Mouse (Mus musculus) cerebellum, adult 9-10 months (tissue): ENCODE measurements around the gene Aggf1.
"Not testable (repeated sequence)": the region's sequence is repeated elsewhere in the genome, so short reads cannot be mapped to it uniquely, and the experiment has no call there.

Experiments used
- DNase-seq: peaks from one replicate; pipeline ENCODE4 v3.0.0; 2022

Aggf1 gene

DNA sequence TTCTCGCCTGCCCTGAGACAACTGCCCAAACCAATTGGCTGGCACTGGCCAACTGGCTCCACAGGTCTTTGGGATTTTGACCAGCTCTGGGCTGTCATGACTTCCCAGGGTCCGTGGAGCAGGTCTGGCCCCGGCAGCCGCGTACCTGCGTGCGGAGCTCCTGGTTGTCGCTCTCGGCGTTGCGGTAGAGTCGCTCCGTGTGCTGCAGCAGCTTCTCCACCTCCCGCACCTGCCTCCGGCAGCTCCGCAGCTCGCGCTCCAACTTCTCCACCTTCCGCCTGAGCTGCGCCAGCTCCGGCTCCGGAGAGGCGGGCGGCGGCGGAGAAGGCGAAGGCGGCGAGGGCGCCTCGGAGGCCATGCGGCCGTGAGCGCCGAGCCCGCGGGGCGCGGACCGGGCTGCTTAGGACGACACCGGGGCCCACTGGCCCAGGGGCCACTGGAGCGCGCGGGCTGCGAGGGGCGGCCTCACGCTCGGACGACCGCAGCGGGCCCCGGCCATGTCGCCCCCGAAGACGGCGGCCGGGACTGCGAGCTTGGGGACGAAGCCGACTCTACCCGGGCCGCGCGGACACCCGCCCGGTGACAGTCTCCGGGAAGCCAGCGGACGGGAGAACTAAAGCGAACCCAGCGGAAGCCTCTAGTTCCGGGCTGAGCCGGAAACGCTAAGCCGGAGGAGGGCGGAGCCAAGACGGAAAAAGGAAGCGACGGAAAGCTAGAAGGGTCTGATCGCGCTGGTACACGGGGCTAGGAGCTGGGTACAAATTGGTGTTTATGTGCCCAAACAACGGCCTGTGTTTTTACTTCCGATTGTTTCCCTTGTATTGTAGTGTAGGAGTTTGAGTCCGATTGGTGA is at the start of gene Aggf1:
Gene Aggf1 (minus strand): TSS at position 652 of the 853 bp plus-strand sequence.
- DNase-seq: peak; percentile 90

DNA sequence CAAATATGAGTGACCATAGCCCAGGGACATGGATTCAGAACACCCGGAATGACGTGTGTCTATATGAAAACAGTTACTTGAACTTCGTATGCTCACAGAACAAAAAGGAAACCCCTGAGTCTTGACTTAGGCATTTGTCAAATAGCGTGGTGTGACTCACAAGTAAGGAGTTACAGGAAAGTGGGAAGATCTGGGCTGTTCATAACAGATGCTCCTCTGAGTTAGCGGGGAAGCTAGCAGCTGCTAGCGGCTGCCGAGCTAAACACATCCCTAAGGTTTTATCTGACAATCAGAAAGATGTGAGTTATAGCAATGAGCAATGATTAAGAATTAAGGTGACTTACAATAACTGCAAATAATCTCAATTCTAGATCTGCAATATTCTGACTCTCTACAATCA is 49.8 kb upstream of the Aggf1 start:
- DNase-seq: no peak

DNA sequence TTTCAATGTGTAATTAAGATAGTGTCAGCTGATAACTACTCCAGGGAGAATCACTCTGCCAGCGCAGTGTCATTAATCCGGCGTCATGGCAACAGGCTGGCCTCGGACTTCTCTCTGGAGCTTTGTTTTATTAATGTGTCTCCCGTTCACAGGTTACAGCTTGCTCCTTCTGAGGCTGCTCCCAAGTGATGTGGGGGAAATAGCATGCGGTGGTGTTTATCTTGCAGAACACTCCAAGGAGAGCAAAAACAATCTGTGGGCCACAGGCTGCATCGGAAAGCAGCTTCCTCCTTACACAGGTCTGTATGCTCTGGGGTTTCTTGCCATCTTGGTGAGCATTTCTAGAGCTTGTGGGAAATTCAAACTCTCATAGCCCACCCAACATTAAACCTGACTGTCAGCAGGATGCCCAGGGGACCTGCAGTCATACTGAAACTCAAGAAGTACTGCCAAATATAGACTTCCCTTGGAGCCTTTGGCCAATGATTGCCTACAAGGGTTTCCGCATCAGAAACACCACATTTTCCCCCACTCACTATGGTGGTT is 44.1 kb upstream of the Aggf1 start:
- no peak for DNase-seq

GRCm38 (mm10) chr13:95418575-95419203 is 43.5 kb upstream of the Aggf1 start:
- DNase-seq: no peak

GRCm38 (mm10) chr13:95412257-95412656 is 37.1 kb upstream of the Aggf1 start:
- DNase-seq: no peak

DNA sequence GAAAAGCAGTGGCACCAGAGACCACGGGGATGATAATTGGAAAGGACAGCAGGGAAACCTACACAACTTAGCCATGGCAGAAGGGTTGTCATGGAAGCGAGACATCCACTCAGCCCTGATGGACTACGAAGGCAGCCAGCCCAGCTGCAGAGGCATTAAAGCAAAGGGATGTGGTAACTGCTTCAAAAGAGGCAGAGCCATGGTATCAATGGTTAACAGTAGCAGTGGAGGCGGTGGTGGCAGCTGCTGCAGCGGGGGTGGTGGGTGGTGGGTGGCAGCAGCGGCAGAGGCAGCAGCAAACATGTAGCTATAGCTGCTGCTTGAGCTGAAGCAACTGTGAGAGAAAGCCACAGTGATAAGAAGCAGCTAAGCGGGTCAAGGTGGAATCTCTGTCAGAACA is 18.1 kb upstream of the Aggf1 start:
- DNase-seq: no peak

DNA sequence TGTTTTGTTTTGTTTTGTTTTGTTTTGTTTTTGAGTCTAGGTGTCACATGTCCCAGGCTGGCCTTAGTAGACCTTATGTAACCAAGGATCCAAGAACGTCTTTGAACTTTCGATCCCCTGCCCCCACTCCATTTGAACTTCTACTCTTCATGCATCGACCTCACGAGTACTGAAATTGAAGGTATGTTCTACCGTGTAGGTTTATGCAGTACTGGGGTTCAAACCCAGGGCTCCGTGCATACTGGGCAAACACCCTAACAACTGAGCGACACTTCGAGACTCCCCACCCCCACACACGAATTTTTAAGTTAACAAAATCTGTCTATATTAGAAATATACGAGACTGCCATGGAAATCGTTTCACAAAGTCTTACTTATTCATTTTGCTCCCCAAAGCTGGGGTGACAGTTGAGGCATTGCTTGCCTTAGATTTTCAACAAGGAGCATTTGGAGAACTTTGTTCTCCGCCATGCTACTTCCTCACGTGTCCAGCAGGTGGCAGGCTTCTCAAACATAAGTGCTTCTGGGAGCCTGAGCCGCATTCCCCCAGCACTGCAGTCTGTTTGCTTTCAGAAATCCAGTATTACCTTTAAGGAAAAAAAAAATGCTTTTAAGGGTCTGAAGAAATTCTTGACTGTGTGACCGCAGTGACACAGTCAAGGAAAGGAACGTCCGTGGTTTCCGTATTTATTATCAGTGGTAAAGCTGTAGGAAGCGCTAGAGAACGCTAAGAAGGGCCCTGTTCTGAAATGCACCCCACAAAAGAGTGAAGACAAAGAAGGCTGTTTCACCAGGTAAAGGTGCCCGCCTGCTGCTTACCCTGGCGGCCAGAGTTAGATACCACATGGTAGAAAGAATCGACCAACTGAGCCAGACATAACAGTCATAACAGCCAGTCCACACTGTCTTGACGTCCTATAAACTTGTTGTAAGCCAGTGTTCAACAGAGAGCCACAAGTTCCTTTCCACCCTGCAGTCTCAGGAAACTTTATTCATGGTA is 15.0 kb upstream of the Aggf1 start:
- DNase-seq: peak; percentile 62

- DNase-seq: no peak
These were observed 13.1 kb upstream of the Aggf1 start for GRCm38 (mm10) chr13:95388226-95388625.

DNA sequence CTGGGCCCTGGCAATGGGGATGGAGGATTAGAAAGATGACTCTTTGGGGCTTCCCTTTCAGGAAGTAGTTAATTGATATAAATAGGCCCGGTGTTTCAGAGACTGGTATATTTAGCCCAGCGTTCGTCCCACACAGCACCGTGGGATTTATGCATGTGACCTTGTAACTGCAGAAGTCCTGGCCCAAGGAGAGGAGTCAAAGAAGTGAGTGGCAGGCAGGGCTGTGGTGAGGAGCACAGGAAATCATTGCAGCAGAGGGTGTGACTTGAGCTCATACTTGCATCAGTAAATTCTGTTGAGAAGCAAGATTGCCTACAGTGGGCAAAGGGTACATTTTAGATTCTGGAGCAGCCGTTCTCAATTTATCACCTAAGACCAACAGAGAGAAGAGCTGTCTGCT is 7.3 kb upstream of the Aggf1 start:
- no peak for DNase-seq

DNA sequence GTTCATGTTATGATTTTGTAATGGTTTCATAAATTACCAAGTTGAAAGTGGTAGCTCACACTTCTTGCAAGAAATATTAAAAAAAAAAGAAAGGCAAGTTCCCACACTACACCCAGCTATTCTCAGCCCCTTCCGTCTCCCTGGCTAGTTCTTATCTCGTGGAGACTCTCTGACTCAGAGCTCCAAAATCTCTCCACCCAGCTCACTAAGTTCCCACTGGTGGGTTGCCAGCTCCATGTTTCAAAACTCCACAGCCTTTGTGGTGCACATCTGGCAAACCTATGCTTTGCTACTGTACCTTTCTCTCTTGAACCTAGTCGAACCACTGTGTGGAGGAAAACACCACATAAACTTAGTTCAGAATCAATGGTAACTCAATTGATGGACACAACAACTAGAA is 3.5 kb upstream of the Aggf1 start:
- no peak for DNase-seq

DNA sequence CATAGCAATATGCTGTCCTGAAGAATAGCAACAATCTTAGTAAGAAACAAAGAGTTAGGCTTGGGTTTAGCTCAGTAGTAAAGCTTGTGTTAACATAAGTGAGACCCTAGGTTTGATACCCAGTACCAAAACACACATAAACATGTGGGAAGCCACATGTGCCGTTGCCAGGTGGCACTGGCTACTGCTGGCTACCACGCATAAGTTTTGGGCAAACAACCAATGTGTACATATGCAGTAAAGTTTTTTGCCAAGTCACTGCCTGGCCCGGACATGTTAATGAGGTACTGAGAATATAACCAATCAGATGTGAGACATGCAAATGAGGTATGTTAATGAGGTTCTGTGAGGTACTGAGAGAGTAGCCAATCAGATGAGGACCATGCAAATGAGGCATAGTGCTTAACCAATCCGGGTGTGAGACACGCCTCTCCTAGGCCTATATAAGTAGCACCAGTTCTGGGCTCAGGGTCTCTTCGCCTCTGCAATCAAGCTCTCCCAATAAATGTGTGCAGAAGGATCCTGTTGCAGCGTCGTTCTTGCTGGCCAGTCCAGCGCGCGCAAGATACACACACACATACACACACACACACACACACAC is 1.6 kb upstream of the Aggf1 start:
- DNase-seq: not testable (repeated sequence)

GRCm38 (mm10) chr13:95375554-95375914 is 382 bp upstream of the Aggf1 start:
- no peak for DNase-seq

- no peak for DNase-seq
These were observed 8.8 kb downstream of the Aggf1 start for GRCm38 (mm10) chr13:95366356-95366755.

GRCm38 (mm10) chr13:95363440-95363839 is 11.7 kb downstream of the Aggf1 start:
- DNase-seq: no peak

DNA sequence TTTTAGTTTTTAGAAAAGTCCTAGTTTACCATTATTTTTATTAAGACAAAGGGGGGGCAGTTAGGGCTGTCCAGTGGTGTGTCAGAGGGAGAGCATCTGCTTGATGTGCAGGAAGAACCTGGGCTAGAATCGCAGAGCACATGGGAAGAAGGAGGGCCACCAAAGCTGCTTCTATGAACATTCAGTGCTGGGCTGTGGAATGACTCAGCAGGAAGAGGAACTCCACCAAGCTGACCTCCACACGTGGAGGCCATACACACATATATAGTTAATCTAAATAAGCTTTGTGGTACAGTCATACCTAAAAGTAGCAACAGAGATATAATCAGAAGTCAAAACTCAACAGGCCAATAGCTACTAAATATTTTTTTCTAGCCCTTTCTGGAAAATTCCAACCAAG is 16.9 kb downstream of the Aggf1 start:
- no peak for DNase-seq

DNA sequence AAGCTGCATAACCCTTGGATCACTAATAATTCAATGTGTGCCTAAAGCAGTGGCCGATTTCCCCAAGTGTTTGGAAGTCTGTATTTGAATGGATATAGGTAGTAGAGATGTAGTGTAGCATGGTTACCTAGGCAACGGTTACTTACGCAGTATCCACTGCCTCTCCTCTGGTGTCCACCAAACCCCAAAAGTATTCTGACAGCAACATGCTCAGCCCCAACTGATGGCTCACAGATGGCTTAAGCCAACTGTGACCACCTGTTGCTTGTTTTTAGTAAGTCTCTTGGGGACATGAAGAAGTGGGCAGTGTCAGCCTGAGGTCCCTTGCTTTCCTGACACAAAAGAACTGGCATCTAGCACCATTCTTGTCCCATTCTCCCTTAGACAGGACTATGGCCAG is 26.7 kb downstream of the Aggf1 start:
- peak; percentile 51 for DNase-seq

DNA sequence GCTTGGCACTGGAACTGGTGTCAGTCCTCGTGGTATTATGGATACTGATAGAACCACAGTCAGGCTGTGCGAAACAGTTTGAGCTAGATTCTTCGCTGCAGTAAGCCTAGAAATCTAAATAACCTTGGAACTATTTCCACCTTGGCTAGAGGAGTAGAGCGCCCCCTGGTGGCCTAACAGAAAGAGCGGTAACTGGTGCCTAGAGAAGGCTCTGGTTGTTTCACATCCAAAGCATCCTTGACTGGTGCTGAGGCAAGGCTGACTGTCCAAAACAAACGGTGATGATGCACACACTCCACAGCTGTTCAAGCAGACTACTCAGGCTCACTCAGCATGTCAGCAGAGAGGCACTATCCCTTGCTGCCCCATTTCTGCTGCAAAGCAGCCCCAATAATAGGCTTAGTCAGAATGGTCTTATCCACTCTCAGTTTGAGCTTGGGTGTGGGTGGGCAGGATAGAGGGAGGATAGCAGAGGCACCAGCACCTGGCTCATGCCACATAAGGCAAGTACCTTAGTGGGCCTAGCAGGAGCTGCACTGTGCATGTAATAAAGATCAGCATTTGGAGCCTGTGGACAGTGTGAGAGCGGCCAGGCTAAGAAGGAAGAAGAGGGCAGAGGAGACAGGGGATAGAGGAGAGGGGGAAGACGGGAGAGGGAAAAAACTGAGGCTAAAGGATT is 28.0 kb downstream of the Aggf1 start:
- DNase-seq: peak; percentile 77

GRCm38 (mm10) chr13:95345869-95346268 is 29.3 kb downstream of the Aggf1 start:
- DNase-seq: no peak

DNA sequence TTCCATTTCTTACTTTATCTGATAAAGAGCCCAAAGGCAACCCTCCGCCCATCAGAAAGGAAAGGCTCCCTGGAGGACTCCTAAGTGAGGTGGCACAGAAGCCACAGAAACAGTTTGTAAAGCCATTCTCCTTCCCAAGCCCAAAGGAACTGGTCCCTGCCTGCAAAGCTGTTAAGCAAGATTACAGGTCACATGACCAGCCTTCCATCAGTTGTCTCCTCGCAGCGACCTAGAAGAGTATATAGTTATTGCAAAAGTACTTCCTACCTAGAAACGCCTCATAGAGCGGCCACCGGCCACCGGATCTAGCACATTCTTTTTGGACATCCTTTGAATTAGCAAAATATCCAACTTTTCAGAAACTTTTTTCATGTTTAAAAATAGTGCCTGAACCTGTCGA is 31.7 kb downstream of the Aggf1 start:
- no peak for DNase-seq

DNA sequence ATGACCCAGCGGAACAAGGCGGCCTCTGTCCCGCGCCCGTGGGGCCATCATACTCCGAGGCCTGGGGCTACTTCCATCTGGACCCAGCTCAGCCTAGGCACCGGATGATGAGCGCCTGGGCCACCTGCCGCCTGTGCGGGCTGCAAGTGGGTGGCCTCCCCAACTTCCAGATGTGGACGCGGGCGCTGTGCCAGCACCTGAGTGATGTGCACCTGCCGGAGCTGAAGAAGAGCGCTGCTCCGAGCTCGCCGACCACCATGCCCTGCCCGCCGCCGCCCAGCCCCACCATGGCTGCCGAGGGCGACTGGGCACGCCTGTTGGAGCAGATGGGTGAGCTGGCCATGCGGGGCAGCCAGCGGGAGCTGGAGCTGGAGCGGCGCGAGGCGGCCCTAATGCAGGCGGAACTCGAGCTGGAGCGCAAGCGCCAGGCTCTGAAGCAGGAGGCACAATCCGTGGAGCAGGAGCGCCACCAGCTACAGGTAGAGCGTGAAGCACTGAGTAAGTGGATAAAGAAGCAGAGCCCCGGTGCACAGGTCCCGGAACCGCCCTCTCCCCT is 39.0 kb downstream of the Aggf1 start:
- peak; percentile 81 for DNase-seq

DNA sequence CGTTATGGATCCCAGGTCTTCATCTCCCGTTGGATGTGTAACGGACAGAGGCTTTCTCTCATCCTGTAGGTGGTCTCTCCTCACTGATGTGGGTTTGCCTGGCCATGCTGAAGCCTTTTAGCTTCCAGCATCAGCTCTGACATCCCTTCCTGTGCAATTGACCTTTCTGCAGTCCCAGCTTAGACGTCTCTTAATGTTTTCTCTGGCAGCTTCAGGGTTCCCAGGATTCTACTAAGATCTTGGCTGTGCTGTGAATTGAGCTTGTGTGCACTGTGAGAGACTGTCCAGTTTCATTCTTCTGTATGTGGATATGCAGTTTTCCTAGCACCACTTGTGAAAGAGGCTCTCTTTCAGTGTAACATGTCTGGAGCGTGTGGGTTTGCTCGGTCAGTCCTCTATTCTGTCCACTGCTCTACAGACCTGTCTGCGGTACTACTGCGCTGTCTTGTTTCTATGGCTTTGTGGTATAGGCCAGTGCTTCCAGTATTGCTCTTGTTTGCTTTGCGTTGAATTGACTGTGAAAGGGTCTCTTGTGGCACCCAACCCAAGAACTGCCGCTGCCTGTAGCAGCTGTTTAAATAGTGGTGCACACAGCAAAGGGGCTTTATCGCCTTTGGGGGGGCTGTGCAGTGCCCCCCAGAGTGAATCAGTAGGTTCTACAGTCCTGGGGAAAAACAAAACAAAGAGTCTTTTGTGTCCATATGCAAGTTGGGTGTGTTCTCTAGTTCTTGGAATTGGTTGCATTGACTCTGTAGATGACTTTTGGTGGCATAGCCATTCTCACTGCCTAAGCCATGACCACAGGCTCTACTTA is 42.9 kb downstream of the Aggf1 start:
- DNase-seq: no peak
